Mouse (Mus musculus) layer of hippocampus, adult 8-10 months (tissue): ENCODE results near the gene Usp33. TPM values are rescaled to one million over a fixed set of nuclear protein-coding genes. Genes with fewer than 3 reads are reported as not detected.
"Not testable (repeated sequence)": the region's sequence is repeated elsewhere in the genome, so short reads cannot be mapped to it uniquely, and the experiment has no call there.

ENCODE experiments used
- DNase-seq, 2 experiments: peaks; one replicate each; pipeline ENCODE4 v3.0.0; 2022; ENCODE audit warnings: low spot score in 2 of 2
- total RNA-seq, 4 experiments: library from RNA; stranded (reverse); gene quantifications; 2 replicates each; pipeline ENCODE4 v1.2.4; 2022

Gene Usp33
- total RNA-seq, result 100 to 1,000 TPM; 110 to 141 (median 134) TPM

DNA sequence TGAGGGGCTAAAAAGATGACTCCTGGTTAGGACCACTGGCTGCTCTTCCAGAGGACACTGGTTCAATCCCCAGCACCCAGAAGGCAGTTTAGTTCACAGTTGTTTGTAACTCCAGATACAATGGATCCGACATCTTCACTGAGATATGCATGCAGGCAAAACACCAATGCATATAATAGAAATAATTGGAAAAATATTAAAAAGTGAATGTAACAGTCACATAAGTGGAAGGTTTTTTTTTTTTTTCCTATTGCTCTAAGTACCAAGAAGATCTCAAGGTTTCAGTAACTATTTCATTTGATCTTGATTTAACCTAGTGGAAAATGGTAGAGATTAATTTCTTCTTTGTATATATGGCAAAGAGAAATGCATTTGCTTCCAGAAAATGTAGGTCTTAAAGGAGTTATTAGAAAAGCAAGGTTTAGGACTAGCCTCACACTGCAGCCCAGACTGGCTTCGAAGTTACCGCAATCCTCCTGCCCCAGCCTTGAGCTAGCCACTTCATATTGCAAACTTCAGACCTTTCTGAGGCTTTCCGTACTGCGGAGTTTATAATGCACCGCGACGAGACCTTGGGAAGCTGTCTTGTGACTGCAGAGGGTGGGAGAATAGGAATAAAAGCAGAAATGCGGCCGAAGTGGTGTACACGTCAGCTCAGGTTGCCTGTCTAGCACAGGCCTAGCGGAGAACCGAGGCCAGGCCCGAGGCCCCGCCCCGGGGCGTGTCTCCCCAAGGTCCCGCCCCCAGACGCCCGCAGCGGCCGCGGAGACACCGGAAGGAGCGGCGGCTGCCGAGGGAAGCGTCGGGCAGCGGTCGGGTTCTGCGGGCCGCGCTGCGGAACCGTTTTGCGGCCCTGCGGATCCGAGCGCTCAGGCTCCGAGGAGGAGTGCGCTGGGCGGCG, at the start of gene Usp33:
Usp33 (plus strand) TSS at position 747 of the 901 bp plus-strand sequence.
- peak; percentile 87 to 90 for DNase-seq

DNA sequence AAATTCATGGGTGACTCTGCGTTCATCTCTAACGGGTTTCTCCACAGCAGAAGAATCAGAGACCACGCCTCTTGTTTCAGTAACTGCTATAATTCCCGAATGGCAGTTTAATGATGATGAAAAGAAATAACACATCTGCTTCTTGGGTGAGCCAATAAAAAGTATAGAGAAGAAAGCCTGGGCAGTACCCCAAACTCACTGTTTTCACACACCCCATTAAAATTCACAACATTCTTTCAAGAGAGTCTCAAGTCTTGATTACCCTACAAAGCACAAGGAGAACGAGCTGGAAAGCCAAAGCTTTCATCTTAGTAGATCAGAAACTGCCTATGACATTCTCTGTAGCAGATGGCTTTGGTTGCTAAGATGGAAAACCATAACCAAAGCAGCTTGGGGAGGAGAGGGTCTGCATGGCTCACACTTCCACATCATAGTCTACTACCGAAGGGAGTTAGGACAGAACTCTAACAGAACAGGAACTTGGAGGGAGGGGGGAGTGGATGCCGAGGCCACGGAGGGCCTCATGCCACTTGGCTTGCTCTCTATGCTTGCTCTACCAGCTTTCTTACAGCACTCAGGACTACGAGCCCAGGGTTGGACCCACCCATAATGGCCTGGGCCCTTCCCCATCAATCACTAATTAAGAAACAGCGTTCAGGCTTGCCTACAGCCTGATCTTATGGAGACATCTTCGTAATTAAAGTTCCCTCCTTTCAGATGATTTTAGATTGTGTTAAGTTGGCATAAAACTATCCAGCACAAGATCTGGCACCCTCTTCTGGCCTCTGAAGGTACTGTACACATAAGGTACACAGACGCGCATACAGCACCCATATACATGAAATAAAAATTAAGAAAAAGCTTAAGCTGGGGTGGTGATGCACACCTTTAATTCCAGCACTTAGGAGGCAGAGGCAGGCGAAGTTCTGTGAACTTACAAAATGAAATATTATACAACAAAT, 45.6 kb upstream of the Usp33 start:
- DNase-seq, result no peak

DNA sequence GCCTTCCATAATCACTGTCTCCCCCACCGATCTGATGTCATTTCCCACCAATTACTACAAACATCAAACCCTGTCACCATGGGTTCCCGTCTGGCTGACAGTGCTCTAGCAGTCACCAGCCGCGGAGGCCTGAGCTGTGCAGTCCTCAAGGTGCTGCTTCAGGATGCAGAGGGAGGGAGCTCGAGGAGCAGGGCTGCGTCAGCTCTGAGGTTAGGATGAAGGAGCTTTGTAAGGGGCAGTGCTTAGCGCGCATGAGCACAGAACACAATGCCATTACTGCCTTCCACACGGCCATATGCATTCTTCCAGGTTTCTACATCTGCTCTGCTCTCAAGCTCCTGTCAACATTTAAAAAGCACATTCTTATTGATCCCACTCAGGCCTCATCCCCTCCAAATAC, 43.3 kb upstream of the Usp33 start:
- no peak for DNase-seq

DNA sequence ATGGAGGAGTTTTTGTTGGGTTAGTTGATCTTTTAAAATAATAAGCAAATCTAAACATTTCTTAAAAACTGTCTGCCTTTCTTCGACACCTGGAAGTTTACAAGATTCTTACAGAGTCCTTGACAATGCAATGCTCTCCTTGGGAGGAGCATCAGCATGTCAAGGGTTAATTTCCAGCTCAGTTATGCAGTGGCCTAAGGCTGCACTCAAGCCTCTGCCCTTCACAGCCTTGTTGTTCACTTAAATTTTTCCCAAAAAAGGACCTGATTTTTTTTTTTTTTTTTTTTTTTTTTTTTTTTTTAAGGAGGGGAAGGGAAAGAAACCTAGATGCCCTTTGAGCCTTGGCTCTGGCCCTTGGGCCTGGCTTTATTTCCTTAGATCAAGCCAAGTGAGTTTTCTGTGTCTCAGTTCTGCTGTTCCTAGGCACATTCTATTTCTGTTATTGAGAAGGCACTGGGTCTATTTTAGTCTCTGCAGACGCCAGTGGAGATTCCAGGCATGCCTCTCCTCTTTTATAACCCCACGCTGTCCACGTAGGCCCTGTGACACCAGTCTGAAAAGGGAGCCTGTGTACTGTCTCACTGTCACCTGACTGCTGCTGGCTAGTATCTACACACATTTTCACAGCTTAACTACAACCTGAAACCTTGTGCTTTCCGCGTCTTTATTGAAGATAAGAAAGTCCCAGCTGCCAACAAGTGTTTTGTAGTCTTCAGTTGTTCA, 42.0 kb upstream of the Usp33 start:
- DNase-seq, result no peak

DNA sequence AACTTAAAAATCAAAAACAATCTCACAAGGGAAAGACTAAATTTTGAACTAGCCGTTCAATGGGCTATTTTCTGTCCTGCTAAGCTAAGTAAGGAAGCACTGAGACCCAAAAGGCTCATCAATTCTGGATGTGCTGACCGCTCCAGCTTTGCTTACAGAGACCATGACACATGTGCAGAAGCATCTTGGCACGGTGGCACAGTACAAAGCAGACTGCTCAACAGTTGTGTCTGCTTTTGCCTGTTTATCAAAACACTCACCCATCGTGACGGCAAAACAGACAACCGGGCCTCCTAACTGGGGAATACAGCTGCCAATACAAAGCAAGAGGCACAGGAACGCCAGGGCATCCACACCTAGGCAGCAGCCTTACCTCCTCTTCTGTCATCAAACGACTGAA, 41.2 kb upstream of the Usp33 start:
- DNase-seq, result no peak

DNA sequence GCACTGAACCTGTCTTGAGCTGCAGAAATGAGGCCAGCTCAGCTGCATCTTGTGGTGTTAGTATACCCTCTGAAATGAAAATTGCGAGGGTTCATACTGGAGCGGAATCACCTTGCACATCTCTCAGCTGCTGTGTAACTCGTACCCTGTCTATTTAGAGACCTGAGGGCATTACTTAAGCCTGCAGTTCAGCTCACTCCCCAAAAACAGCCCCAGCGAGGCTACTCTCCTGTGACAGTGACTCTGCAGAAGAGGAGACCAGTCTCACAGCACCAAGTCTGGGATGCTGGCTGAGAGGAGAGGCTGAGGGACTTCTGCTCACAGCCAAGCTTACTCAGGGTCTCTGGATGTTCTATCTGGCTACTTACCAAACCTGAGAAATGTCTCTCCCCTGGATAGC, 40.3 kb upstream of the Usp33 start:
- DNase-seq, result no peak

DNA sequence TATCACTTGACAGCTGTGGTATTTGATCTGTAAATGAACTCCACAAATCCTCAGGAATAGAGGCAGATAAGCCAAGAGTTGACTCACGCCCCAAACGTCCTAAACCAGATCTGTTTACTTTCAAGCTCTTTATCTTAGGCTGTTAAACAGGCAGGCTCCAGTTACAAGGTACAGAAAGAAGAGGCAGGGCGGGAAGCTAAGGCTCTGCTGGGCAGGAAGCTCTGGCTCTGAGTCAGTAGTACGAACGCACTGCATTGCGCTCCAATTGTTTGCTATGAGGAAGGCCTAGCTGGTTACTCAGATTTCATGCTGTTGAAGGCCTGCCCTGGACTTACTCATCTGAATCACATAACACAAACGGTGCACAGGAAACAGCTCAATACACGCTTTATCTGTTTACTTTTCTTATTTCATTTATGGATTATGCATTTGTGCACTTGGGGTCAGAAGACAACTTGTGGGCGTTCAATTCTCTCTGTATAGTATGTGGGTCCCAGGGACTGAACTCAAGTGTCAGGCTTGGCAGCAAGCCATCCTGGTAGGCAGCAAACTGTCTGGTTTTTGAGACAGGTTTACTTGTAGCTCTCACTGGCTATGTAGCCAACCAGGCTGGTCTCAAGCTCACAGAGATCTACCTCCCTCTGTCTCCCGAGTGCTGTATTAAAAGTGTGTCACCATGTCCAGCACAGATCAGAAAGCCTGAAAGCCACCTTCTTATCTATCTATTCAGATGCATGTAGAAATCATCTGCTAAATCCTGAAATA, 37.6 kb upstream of the Usp33 start:
- DNase-seq, result no peak

DNA sequence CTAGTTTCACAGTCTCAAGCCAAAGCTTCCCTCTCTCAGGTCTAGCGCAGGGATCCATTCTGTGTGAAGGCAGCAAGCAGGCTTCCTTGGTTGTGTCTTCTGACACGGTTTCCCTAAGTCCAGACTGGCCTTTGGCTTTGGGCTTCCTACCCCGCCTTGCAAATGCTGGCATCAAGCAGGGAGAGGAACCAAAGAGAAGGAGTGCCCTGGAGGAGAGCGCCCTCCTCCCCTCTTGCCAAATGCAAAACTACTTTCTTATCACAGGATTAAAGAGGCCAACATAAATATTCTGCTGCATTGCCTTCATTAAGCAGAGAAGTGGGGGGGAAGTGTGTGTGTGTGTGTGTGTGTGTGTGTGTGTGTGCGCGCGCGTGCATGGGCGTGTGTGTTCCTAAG, 37.0 kb upstream of the Usp33 start:
- DNase-seq, result no peak

DNA sequence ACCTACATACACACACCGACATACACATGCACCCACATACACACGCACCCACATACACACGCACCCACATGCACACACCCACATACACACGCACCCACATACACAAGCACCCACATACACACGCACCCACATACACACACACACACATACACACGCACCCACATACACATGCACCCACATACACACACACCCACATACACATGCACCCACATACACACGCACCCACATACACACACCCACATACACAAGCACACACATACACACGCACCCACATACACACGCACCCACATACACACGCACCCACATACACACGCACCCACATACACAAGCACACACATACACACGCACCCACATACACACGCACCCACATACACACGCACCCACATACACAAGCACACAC, 31.6 kb upstream of the Usp33 start:
- DNase-seq, result not testable (repeated sequence)

DNA sequence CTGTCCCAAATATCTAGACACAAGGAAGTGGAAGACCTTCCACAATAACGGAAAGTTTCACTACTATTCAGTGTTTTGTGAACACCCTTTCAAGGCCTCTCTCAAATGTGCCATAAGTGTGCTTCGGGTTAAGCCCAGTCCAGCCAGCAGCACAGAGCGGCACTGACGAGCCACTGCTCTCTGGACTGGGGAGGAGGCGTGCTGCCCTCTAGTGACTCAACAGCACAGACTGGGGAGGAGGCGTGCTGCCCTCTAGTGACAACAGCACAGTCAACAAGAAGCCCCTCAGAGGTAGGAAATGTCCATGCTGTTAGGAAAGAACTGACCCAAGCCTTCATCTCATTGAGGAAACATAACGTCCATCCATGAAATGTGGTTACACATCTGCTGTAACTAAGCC, 30.7 kb upstream of the Usp33 start:
- DNase-seq, result peak; percentile 45 to 58

DNA sequence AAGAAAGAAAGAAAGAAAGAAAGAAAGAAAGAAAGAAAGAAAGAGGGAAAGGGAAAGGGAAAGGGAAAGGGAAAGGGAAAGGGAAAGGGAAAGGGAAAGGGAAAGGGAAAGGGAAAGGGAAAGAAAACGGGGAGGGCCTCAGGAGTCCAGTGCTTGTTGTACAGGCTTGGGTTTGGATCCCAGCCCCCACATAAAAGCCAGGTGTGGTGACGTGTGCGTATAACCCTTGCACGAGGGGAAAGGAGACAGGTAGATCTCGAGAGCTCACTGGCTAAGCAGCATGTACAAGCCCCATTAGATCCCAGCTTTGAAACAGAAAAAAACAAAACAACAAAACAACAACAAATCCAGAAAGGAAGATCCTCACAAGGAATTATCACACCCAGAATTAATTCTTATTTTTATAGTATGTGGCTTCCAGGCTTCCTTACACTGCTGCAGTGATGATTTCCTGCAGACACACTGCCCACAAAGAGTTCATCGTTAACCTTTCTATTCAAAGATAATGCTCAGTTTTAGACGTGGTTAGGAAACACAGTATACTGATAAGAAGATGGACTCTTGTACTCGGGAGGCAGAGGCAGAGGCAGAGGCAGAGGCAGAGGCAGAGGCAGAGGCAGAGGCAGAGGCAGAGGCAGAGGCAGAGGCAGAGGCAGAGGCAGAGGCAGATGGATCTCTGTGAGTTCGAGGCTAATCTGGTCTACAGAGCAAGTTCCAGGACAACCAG, 29.7 kb upstream of the Usp33 start:
- DNase-seq, result not testable (repeated sequence)

DNA sequence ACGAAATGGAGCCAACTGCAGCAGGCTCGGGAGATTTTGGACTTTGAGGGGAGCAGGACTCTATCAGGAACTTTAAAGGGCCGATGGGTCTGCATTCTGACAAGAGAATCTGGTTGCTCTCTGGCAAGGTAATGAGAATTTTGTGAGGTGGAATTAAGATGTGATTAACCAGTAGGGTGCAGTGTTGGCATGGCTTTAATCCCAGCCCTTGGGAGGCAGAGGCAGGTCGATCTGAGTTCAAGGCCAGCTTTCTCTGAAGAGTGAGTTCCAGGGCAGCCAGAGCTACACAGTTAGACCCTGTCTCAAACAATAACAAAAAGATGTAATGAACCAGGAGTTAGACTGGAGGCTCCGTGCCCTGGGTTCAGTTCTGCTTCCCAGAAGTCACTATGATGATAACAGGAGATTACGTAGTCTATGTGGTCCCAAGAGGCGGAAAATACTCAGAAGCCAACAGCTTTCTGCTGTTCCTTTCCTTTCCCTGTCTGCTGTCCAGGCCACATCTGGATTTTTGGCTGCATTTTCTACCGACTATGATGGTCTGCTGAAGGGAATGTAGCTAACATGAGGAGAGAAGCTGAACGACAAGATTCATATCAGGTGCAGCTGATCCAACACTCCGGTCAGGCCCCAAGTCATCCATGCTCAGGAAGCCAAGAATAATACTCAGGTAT, 25.2 kb upstream of the Usp33 start:
- no peak for DNase-seq

DNA sequence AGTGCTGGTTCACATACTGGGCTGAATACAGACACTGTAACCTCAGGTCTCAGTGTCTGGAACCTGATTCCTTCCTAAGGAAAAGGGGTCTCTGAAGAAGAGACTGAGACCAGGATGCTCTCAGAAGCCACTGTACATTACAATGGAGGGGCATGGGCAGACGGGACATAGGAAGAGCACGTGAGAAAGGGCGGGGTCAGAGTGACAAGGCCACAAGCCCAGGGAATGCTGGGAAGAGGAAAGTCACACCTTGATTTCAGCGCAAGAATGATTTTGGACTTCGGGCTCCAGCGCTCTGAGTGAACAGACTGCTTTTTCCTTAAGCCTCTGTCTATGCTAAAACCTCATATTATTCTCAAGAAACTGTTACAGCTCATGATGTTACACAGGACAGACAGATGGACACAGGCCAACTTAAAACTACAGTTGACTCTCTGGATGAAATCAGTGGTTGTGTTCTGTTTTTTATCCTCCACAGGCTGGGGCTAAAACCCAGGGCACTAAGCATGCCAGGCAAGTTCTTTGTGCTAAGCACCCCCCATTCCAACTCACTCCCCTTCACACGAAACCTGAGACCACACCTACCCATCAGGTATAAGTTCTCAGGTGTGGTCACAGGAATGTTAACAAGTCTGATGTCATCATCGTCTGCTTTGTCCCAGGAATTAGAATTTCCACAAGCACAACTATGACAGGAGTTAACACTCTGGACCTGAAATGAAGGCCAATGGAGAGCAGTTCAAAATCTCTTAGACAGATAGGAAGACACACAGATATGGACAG, 24.3 kb upstream of the Usp33 start:
- DNase-seq, result no peak

DNA sequence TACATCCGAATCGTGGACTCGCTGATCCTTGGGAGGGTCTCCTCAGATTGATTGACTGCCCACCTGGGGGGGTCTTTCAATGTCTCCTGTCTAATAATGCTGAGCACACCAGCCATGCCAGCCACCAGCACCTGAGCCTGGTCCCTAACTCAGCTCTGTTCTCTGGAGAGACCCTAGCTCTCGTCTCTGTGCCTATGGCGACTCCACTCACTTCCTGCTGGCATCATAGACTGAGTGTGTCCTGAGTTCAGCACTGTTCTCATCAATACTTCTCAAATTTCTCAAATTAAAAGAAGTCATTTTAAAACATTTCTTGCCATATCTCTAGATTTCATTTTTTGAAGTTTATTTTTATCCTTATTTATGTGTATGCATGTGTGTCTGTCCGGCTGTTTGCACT, 14.2 kb upstream of the Usp33 start:
- DNase-seq, result no peak

DNA sequence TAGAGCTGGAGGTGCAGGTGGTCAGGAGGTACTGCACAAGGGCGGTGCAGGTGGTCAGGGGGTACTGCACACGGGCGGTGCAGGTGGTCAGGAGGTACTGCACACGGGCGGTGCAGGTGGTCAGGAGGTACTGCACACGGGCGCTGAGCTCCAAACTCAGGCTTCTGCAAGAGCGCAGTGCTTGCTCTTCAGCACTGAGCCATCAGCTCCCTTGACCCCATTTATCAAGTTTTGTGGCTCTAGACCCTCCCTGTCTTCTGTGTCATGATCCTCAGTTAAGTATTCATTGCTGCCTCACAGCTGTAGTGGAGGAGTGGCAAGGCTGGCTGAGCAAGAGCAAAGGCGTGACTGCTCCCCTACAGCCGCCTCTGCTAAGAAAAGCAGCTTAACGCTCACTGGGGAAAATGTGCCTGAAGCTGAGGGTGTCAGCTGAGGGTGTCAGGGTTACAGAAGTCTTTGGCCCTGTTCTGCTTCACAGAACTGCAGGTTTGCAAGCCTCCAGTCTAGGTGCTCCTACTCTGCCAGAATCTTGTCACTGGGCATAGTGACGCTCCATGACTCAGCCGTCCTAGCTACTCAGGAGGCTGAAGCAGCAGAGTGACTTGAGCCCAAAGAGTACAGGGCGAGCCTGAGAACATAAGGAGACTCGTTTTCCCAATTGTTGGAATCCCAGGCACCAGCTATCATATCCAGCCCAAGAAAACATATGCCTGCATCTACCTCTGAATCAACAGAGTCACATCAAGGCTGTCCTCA, 13.6 kb upstream of the Usp33 start:
- no peak for DNase-seq

DNA sequence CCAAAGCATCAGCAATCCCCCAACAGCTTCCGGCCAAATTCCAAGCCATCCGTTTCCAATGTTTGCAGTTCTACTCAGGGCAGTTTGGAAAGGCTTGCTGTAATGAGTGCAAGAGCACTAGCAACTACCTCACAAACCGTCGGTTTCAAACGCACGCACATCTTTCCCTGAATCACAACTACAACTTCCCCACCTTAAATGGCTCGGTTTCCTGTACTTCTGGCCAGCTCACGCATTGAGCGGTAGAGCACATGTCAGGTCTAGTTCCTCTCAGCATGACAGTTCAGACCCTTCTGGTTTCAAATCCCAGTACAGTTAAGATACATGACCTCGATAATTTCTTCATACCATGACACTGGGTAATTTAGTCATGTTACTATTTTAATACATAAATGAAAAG, 12.6 kb upstream of the Usp33 start:
- no peak for DNase-seq

DNA sequence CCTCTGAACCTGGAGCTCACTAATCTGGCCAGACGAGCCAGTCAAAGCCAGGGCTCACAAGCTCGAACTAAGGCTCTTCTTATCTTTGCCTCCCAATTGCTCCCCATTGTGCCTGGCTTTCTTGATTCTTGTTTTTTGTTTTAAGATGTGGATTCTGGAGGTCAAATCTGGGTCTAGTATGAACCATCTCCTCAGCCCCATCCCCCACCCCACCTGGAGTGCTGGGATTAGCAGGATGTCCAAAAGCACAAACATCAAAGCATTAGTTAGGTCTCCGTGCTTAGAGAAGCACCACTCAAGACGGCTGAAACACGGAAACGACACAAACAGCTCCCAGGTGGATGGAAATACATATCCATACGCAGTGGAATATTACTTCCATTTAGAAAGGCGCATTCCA, 10.2 kb upstream of the Usp33 start:
- DNase-seq, result no peak
